Mouse (Mus musculus): ENCODE results near the gene Gm10999. TPM values are rescaled to one million over a fixed set of nuclear protein-coding genes. Genes with fewer than 3 reads are reported as not detected.
"Not testable (repeated sequence)": the region's sequence is repeated elsewhere in the genome, so short reads cannot be mapped to it uniquely, and the experiment has no call there.

Gm10999 gene
- not detected in 2 replicates for polyA plus RNA-seq (2015; fragmentation: Nextera tagmentation; extraction: Ambion mirVana)

GRCm38 (mm10) chr8:129131561-129131960 lies at the start of gene Gm10999:
Gm10999 (minus strand) TSS chr8:129131661.
- WGBS, result 81% methylated on average over 1 of the region's 1 CpGs
- no peak for ATAC-seq (ENCODE audit: low FRiP score)
- Histone ChIP-seq H3K4me3 (no peak within 1 kb of the TSS), H3K27me3 (no peaks in the 10 kb centered on the region), H3K27ac (no peak within 1 kb of the TSS), H3K9me3 (no peaks in the 10 kb centered on the region), H3K4me2 (no peak within 1 kb of the TSS), H3K9ac (no peak within 1 kb of the TSS), H3K4me1 (replicated peaks) (no peaks in the 10 kb centered on the region), H3K36me3 (no peaks in the 10 kb centered on the region)

GRCm38 (mm10) chr8:129133475-129133874 lies 2.0 kb upstream of the Gm10999 start:
- Histone ChIP-seq H3K4me1 (replicated peaks) (no peaks in the 10 kb centered on the region), H3K36me3 (no peaks in the 10 kb centered on the region), H3K27ac (no peak overlapping the region), H3K9ac (no peak overlapping the region), H3K4me2 (no peak overlapping the region), H3K9me3 (no peaks in the 10 kb centered on the region), H3K27me3 (no peaks in the 10 kb centered on the region), H3K4me3 (no peak overlapping the region)
- no peak for ATAC-seq (ENCODE audit: low FRiP score)

- ATAC-seq (ENCODE audit: low FRiP score); H3K4me3 ChIP-seq; H3K9ac ChIP-seq; H3K4me2 ChIP-seq; H3K4me1 ChIP-seq (replicated peaks); H3K27me3 ChIP-seq; H3K36me3 ChIP-seq; H3K9me3 ChIP-seq; H3K27ac ChIP-seq: not testable (repeated sequence)
- WGBS, result 31% methylated on average over 3 of the region's 3 CpGs
These were observed 15.7 kb downstream of the Gm10999 start for GRCm38 (mm10) chr8:129115761-129116160.

Other genes with a start within 250 kb of the Gm10999 start
- 0.19 TPM in 1 of 2 replicates, not detected in the other for gene Ccdc7a, start 66.1 kb downstream of the Gm10999 start, polyA plus RNA-seq (2015; fragmentation: Nextera tagmentation; extraction: Ambion mirVana)
- gene Ccdc7b, start 64.5 kb downstream of the Gm10999 start, polyA plus RNA-seq (2015; fragmentation: Nextera tagmentation; extraction: Ambion mirVana), result not detected in 2 replicates
- gene 2610044O15Rik8, start 102.7 kb upstream of the Gm10999 start, polyA plus RNA-seq (2015; fragmentation: Nextera tagmentation; extraction: Ambion mirVana), result 23.2 and 26.5 TPM in 2 replicates

All from hindbrain, embryonic 13.5 days (tissue).